Mouse (Mus musculus) olfactory bulb, adult 2 months (tissue): ENCODE results near the gene Hopx. TPM values are rescaled to one million over a fixed set of nuclear protein-coding genes. Genes with fewer than 3 reads are reported as not detected.

ENCODE experiments used
- H3K27ac ChIP-seq: fragments of 200-500 bp; 2 replicates; pipeline ENCODE4 v1.5.1; 2012; ENCODE audit warnings: low read depth, low read length; ENCODE audit not compliant: insufficient read depth
- H3K4me1 ChIP-seq: fragments of 200-500 bp; 2 replicates; pipeline ENCODE4 v1.6.1; 2012; ENCODE audit warnings: low read length; ENCODE audit not compliant: control insufficient read depth, insufficient read depth
- H3K4me3 ChIP-seq: fragments of 200-500 bp; 2 replicates; pipeline ENCODE4 v1.5.1; 2012; ENCODE audit warnings: mild to moderate bottlenecking, low read depth, low read length, moderate library complexity; ENCODE audit not compliant: insufficient read depth
- CTCF ChIP-seq: fragments of 200-500 bp; IDR thresholded peaks from 2 replicates; pipeline ENCODE4 v1.5.1; 2012; ENCODE audit warnings: low read depth, mild to moderate bottlenecking, low read length, moderate library complexity; ENCODE audit not compliant: insufficient read depth
- POLR2A ChIP-seq: fragments of 200-500 bp; IDR thresholded peaks from 2 replicates; pipeline ENCODE4 v1.6.1; 2012; ENCODE audit warnings: mild to moderate bottlenecking, low read depth, low read length, moderate library complexity; ENCODE audit not compliant: insufficient read depth
- WGBS: fragments of 180-500 bp; shearing (Covaris S2); methylation state at CpG from one replicate; pipeline ENCODE4 v1.1.7; 2018; 5-methylcytosine and 5-hydroxymethylcytosine counted together
- polyA plus RNA-seq: library from polyadenylated mRNA; stranded (reverse); fragments of >200 nt; gene quantifications from 2 replicates; pipeline ENCODE4 v1.2.4, GENCODE M21; 2012; ENCODE audit warnings: low replicate concordance; ENCODE audit not compliant: missing spikeins, insufficient read depth, insufficient read length

The Hopx gene
- polyA plus RNA-seq, 1 experiment, result not detected

GRCm38 (mm10) chr5:77134961-77135360 lies 20.0 kb upstream of the Hopx start:
- whole genome bisulfite sequencing, result 94% methylated on average over 2 of the region's 2 CpGs
- TF ChIP-seq CTCF, result no peak
- TF ChIP-seq POLR2A, result no peak
- H3K4me3 ChIP-seq, result no peak overlapping the region
- no peak overlapping the region for H3K27ac ChIP-seq
- H3K4me1 ChIP-seq, result no peaks in the 10 kb centered on the region

GRCm38 (mm10) chr5:77134465-77134864 lies 19.5 kb upstream of the Hopx start:
- H3K27ac ChIP-seq, result no peak overlapping the region
- WGBS, result 86% methylated on average over 4 of the region's 4 CpGs
- no peak overlapping the region for H3K4me3 ChIP-seq
- no peak for TF ChIP-seq CTCF
- no peak for TF ChIP-seq POLR2A
- no peaks in the 10 kb centered on the region for H3K4me1 ChIP-seq

DNA sequence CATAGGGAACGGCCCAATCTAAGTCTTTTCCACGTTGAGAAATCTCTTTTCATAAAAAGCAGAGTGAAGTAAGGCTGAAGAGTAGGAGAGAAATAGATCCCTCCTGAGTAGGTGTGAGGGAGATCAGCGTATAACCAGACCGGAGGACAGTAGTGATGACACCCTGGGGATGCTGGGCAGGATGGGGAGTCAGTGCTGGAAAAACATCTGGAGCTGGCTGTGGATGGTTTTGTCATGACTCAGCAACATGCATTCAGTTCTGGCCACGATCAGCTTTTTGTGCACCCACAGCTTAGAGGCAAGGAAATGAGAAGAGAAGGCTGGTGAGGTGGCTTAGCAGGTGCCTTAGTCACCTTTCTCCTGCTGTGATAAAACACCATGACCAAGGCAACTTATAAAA lies 19.0 kb upstream of the Hopx start:
- 53% methylated on average over 5 of the region's 5 CpGs for WGBS

DNA sequence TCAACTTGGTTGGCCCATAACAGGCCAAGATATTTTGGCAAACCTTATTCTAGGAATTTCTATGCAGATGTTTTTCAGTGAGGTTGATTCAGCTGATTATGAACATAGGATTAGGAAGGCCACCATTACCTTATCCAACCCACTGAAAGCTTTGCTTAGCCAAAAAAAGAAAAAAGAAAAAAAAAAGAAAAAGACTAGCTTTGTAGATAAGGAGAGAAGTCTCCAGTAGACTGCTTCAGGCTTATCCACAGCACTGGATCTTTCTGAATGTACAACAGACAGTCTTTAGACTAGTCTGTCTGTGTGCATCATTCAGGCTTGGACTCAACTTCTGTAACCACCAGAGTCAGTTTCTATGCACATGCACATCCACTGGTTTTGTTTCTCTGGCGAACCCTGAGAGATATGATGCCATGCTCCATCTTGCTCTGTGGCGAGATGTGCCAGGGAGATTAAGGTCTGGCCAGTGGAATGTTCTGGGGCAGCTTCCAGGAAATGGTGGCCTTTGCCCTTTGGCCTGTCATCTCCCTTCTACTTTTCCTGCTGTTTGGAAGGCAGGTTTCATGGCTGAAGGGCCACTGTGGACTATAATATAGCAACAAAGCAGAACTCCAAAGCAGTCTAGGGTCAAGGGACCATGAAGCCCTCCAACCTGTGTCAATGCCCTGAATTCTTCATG lies 17.7 kb upstream of the Hopx start:
- no peak for TF ChIP-seq CTCF
- no peak for TF ChIP-seq POLR2A
- WGBS, result 94% methylated on average over 2 of the region's 2 CpGs
- Histone ChIP-seq H3K4me3 (no peak overlapping the region), H3K4me1 (no peaks in the 10 kb centered on the region), H3K27ac (no peak overlapping the region)

More for the DNA sequence above, 19.0 kb upstream of the Hopx start:
- Histone ChIP-seq H3K4me3 (no peak overlapping the region), H3K27ac (no peak overlapping the region), H3K4me1 (no peaks in the 10 kb centered on the region)
- TF ChIP-seq POLR2A (no peak), CTCF (no peak)

- 95% methylated on average over 8 of the region's 8 CpGs for WGBS
- Histone ChIP-seq H3K27ac (no peak overlapping the region), H3K4me3 (no peak overlapping the region), H3K4me1 (no peaks in the 10 kb centered on the region)
- TF ChIP-seq CTCF (no peak), POLR2A (no peak)
Measured at GRCm38 (mm10) chr5:77131879-77132278, 17.0 kb upstream of the Hopx start.

DNA sequence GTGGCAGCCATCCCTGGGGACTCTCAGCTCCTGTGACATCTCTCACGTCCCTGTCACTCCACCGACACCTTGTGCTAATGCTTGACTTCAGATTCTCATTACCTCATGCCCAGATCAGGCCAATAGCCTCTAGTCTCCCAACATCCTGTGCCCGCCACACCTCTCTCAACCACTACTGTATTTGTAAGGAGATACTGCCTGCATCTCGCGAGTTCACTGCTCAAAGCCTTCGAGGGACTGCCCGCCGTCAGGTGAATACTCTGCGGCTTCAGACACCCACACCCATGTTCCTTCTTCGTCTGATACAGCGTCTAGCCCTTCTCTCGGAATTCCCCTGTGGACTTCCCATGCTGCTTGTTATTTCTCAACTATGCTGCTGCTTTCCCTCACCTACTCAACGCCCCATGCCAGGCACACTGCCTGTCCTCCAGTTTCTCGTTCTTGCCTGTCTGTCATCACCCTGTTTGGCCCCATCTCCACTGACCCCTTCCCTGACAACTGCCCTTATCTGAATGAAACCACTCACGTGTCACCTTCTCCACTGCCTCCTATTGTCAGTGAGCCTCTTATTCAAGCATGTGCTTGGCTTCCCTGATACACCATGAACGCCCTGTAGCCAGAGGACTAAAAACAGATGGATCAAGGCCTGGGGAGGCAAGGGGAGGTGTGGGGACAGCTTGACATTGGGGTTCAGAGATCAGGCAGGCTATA lies 15.5 kb upstream of the Hopx start:
- WGBS, result 93% methylated on average over 16 of the region's 16 CpGs
- Histone ChIP-seq H3K4me3 (no peak overlapping the region), H3K27ac (no peak overlapping the region), H3K4me1 (no peaks in the 10 kb centered on the region)
- TF ChIP-seq CTCF (no peak), POLR2A (no peak)

DNA sequence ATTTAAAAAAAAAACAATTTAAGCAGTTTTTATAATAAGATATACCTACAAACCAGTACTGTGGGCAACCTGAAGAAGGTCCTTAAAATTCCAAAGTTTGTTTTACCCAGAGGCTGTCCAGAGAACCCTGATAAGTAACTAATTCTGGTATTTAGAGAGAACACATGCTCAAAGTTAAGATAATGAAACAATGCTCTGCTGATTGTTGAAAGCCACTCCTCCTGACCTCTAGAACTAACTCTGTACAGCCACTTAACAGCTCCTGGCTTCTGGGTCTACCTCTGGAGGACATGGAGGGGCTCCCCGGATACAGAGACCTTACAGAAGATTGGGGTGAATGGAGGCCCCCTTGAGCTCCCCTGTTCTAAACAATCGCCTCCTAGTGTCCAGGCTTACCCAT lies 15.0 kb upstream of the Hopx start:
- no peaks in the 10 kb centered on the region for H3K4me1 ChIP-seq
- WGBS, result 85% methylated on average over 2 of the region's 2 CpGs
- no peak overlapping the region for H3K27ac ChIP-seq
- H3K4me3 ChIP-seq, result no peak overlapping the region
- TF ChIP-seq CTCF (no peak), POLR2A (no peak)

DNA sequence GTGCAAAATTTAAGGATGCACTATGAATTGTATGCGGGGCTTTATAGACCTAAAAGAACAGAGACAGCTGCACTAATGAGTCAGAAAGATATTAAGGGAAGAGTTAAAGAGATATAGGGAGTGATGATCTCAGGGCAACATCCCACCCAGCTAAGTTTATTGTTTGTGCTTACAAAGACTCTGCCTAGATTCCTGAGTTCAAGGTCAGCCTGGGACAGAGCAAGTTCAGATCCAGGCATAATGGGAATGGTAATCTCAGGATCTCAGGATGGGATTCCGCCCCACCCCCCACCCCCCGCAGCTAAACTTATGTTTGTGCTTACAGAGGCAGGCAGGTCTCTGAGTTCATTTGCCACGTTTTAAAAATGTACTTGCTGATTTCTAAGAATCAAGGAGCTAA lies 13.9 kb upstream of the Hopx start:
- TF ChIP-seq CTCF, result no peak
- TF ChIP-seq POLR2A, result no peak
- no peaks in the 10 kb centered on the region for H3K4me1 ChIP-seq
- no peak overlapping the region for H3K27ac ChIP-seq
- WGBS, result 97% methylated on average over 4 of the region's 4 CpGs
- H3K4me3 ChIP-seq, result no peak overlapping the region

- peaks cover 9% of the 10 kb centered on the region for H3K4me1 ChIP-seq
Measured at GRCm38 (mm10) chr5:77126415-77126968, 11.6 kb upstream of the Hopx start.

More at GRCm38 (mm10) chr5:77126415-77126968, 11.6 kb upstream of the Hopx start:
- H3K27ac ChIP-seq, result no peak overlapping the region
- 95% methylated on average over 3 of the region's 3 CpGs for WGBS
- H3K4me3 ChIP-seq, result no peak overlapping the region
- TF ChIP-seq CTCF, result no peak
- TF ChIP-seq POLR2A, result no peak
